Mouse (Mus musculus) CH12F3 (cell line): ENCODE measurements around the gene Tff3.

Experiments
- in situ Hi-C: fragments of 300-500 bp; cut with MboI; formaldehyde crosslinking; loops from 2 replicates; pipeline ENCODE4 v1.14.3; 2020; ENCODE audit warnings: low sequenced_read_pairs

Tff3 gene

DNA sequence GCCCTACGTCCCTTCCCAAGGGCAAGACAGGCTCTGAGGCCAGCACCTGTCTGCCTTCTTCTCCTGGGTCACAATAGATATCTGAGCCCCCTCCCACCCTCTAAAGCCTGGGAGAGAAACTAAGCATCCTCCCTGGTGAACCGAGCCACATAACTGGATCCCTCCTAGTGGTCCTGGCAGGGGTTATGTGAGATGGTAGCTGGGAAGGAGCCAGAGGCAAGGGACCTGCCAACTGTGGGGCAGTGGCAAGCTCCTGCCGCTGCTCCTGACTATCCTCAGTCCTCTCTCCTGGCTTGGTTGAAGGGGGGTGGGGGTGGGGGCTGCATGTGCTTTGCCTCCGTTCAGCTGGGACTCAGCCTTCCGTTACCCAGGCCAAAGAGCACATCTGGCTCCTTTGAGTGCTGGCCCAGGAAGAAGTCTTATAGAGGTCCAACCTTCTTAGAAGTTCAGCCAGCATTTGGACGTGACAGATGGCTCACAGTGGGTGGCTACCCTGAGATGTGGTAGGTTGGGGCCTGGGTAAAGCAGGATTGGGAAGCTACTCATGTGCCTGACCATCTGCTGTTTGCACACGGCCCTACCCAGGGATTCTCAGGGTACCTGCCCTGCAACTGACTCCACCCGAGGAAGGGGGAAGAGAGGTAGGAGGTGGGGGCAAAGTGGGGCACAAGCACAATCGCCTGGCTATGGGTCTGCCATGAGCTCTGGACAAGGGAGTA, 3.7 kb downstream of the Tff3 start:
- in situ Hi-C loops: no loop called here

DNA sequence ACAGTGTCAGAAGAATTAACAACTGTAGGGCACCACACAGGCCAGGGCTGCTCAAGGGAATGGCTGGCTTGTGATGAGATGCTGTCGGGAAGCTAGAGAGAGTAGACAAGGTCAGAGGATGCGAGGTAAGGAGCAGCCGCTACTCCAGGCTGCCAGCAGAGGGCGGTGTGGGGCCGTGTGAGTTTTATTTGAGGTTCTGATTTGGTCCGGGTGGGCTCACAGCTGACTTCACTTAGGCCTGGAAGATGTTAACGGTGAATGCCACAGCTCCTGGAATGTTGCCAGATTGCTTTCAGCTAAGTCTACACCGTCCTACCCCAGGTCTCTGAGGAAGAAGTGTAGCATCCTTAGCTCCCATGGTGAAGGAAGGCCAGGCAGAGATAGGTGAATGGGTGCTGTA, 7.5 kb downstream of the Tff3 start:
- in situ Hi-C loops: no loop called here

DNA sequence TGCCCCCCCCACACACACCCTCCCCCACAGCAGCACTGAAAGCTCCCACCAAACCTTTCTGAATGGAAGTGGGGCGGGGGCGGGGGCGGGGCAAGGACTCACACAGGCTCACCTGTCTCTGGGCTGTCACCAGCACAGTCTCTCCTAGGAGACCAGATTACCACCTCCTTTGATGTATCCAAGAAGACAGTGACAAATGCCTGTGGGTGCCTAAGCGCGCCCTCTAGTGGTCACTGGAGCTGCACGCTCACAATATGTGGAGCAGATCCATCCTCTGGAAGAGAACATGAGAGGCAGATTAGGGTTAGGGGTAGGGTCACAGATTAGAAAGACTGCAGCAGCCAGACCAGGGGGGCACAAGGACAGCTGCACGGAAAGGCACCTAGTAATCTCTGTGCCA, 10.0 kb downstream of the Tff3 start:
- in situ Hi-C loops: loop anchor here (5.0 kb wide), 1 partner anchor 102 kb away; no protein-coding TSS in a partner anchor

DNA sequence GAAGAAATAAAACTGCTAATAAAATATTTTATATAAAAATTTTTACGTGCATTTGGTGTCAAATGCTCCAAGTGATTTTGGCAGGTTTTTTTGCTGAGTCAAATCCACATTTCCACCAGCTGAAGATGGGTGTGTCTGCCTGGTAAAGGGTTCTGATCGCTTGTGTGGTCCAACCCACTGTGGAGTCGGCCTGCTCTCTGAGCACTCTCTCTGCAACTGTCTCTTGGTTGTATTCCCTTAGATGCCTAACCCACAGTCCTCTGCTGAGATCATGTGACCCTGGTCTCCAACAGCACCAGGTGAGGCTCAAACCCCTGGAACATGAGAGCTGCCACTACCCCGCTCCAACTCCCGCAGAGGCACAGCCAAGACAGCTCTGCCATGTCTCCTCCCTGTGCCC, 11.5 kb downstream of the Tff3 start:
- in situ Hi-C loops: loop anchor here (5.0 kb wide), 1 partner anchor 101 kb away; no protein-coding TSS in a partner anchor

DNA sequence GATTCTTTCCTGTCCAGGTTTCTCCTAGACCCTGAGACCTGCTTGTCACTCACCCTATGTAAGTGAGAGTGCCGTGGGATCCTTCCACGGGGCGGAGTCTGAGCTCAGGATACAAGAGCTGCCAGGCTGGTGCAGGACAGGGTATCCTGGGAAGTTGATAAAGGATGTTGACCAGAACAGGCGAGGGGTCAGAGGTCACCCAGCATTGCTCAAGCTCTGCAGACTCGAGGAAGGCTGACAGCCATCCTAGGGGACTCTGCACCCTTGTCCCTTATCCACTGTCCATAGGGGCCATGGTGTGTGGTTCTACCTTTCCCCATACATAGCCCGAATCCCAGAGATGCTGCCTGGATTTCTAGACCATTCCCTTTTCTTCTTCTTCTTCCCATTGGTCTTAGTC, 13.4 kb downstream of the Tff3 start:
- in situ Hi-C loops: loop anchor here (5.0 kb wide), 1 partner anchor 99 kb away; no protein-coding TSS in a partner anchor

DNA sequence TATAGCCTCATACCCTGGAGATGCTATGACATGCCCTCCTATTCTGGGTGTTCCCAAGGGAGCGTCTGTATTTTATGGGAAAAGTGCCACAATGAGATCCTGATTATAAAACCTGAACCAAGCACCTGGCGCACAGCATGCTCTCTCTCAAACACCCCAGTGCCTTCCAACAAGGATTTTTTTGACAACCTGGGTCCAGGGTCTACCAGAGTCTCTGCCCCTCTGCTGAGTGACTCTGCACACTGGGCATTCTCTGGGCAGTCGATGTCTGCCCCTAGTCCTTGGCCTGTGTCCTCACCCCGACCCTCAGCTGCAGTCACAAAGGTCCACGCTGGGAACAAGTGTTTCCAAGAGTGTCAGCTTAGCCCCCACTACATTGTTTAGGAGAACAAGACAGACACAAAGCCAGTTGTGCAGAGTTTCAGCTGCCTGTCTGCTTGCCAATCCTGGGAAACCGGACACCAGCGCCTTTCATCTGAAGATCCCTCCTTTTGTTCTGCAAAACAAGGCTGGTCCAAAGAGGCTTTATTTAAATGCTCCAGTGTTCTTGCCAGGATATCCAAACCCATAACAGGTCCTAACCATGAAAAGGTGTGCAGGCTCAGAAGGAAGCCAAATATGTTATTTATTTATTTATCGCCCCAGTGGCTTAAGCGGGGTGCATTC, 16.1 kb downstream of the Tff3 start:
- in situ Hi-C loops: no loop called here

DNA sequence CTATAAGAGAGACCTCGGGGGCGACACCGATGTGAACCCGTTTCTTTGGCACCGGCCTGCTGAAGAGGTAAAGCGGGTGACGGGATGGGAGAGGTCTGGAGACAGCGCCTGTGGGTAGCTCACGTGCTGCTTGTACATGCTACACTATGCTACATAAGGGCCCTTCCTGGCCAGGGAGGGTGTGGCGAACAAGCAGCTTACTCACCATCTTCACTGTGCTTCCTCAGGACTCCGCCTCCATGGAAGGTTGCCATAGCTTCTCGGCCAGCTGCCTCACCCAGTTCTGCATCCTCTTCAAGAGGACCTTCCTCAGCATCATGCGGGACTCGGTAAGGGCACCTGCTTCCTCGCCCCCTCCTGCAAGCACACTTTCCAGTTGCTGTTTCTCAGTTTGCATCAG, 21.1 kb downstream of the Tff3 start:
- in situ Hi-C loops: no loop called here

DNA sequence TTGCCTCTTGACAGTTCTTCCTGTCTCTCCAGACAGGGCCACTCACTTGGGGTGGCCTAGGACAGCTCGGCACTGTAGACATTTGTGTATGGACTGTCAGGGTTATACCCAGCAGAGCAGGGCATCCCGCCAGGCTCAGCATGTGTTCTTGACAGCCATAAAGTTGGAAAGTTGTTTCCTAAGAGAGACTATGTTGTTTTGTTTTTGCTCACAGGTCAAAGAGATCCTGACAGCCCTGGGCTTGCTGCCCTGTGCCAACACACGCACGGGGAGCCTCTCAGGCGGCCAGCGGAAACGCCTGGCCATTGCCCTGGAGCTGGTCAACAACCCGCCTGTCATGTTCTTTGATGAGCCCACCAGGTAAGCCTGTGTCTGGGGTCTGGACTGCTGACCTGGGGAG, 25.6 kb downstream of the Tff3 start:
- in situ Hi-C loops: no loop called here

DNA sequence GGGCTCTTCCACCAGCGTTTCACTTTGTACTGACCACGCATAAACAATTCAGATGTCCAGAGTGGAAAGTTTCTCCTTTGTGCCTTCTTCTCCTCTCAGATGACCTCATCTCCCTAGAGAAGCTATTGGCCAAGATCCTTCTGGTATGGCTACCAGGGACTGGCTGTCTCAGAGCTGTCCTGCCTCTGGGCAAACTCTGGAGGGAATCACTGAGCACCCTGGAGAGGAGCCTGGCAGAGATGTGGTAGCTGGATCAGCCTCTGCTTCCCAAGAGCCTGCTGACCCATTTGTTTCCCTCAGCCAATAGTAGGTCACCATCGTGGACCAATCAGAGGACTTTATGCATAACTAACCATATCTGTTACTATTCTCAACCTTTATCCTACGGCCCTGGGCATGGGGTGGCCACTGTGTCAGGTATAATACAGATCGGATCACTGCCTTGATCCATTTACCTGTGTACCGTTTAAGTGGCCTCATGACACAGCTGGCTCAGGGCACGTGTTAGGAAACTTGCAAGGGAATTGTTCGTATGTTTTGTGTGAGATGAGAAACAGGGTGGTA, 26.4 kb downstream of the Tff3 start:
- in situ Hi-C loops: no loop called here

DNA sequence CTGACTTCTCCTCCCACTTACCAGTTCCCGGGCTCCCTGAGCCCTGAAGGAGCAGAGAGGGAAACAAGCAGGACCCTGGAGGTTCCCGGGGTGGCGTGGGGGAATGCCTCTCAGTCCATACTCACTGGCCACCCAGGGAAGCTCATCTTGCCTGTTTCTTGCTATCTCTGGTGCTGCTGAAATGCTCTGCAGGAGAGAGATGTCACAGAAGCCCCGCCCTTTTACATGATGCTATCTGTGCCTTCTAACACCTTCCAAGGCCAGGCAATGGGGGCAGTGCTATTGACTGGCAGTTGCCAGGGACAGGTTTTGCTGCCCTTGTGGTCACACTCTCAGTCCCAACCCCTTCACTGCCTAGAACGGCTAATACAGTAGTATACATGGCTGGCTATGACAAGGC, 30.7 kb downstream of the Tff3 start:
- in situ Hi-C loops: no loop called here

DNA sequence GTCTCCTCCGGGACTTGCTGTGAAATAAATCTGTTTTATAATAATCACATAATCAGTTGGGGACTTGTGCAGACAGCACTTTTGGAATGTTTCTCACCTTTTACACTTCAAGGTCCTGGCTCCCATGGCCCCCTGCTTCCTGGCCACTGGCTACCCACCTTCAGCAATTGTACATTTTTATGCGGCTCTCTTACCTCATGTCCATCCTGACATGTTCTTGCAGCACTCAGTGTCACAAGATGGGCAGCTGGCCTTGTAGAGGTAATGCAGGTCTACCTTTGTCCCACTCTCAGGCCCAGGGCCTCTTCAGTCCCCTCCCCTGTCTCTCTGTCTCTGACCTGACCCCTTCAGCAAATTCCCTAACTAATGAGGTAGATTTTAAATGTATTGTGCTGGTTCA, 32.6 kb downstream of the Tff3 start:
- in situ Hi-C loops: no loop called here

DNA sequence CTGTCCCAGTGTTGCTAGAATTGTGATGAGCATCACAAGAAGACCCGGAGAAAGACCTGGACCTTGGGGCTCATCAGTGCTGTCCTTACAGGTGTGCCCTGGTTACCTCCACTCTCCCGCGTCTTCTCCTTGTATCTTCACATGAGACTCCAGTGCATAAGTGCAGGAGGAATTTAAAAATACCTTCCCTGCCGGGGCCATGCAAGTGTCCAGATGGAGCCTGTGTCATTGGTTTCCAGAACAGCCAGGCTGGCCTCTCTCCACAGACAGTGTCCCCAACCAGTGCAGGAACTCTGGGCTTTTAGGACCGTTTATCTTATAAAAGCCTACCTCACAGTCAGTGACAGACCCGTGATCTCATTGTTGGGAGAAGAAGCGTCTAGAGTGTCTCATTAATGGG, 33.9 kb downstream of the Tff3 start:
- in situ Hi-C loops: no loop called here

DNA sequence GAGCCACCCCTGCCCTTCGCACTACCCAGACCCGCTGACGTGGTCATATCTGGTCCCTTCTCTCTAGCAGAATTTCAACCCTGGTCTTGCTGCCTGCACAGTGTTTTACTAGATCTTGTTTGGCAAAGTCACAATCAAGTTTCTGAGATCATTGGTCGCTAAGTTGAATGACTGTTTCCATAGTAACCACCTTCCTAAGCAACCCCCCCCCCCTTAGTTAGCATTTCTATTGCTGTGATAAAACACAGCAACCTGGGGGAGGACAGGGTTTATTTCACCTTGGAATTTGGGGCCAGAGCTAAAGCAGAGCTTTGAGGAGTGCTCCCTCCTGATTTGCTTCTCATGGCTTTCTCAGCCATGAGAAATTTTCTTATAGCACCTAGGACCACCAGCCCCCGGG, 34.7 kb downstream of the Tff3 start:
- in situ Hi-C loops: no loop called here

DNA sequence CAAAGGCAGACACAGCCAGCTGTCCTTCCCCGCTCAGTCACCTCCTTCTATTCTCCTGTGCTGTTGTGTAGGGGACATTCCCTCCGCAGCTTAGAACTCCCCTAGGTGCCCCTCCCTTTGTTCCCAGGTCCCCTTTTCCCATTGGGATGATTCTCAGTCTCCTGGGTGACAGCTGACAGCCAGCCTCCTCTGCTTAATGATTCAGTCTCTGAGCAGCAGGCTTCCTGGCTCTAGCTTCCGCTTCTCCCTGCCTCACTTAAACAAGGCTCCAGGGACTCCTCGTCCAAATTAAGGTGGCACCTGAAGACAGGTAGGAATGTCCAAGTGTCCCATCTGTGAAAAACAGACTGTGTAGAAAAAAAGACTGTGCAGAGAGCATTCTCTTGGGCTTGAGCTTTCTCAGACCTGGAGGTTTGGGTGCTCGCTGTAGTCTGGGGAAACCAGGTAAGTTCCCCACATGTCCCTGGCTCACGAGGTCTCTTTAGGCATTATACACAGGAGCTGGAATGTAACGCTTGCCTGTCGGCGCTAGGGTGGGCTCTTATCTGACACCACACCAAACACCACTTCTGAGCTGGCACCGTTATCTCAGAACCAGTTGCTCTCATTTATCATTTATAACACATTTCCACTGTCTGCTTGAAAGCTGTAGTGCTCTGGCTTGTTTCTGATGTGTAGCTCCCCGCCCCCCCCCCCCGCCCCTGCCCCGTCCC, 38.3 kb downstream of the Tff3 start:
- in situ Hi-C loops: no loop called here

DNA sequence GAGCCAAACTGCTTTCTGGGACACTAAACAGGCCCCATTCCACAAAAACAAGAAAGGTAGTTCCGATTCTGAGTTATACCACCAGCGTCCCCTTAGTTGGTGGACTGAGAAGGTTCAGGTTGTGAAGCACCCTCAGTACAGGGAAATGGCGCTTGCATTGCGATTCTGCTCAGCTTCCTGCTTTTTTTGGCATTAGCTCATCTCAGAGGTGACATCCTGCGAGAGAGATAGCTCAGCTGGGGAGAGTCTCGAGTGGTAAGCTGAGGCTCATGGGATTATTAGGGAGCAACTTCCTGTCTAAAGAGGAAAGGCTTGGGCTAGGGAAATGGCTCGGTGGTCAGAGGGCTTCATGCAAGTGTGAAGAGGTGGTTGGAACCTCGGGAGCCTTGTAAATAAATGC, 39.6 kb downstream of the Tff3 start:
- in situ Hi-C loops: no loop called here

DNA sequence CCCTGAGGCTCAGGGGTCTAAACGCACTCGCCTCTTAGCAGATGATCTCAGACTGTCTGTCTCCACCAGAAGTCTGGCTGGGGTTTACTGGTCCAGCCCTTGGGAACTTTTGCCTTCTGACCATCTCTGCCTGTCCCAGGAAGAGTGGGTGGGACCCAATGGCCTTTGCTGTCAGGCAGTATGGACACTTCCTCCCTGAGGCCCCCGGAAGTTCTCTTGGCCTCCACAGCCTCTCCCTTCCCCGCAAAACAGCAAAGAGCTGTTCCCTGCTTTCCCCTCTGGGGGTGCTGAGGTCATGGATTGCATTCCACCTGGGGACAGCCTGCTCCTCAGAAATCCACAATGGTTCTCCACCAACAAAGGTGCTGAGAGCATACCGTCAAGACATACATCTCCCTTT, 40.7 kb downstream of the Tff3 start:
- in situ Hi-C loops: no loop called here

DNA sequence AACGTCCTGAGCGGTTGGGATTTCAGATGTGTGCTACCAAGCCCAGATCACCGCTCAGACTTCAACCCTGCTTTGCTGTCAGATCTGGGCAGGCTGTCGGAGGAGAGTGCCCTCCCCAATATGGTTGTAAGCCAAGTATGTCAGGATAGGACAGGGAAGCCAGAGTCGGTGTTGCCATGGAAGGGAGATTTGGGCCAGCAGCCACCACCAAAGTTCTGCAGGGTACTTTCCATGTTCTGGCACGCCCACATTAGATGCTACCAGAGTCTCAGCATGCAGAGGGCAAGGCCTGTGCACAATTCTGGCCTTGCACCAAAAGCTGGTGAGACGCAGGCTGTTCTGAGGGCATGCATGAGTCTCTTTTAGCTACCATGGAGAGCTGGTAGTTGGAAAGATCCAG, 43.2 kb downstream of the Tff3 start:
- in situ Hi-C loops: no loop called here

DNA sequence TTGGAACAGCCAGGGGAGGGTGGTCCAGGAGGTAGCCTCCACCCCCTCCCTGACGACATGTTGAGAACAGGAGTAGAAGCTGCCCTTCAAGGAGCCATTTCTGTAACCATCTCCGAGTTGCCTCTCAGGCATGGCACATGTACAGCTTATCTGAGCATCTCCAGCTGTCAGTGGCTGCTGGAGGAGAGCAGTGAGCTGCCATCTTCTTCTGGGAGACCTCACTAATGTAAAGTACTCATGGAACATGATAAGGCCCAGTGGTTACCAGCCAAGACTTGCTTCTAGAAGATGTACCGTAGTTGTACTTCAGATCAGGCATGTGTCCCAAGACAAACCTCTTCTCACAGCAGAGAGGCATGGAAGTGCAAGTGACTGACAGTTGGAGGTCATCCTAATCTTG, 43.9 kb downstream of the Tff3 start:
- in situ Hi-C loops: no loop called here

DNA sequence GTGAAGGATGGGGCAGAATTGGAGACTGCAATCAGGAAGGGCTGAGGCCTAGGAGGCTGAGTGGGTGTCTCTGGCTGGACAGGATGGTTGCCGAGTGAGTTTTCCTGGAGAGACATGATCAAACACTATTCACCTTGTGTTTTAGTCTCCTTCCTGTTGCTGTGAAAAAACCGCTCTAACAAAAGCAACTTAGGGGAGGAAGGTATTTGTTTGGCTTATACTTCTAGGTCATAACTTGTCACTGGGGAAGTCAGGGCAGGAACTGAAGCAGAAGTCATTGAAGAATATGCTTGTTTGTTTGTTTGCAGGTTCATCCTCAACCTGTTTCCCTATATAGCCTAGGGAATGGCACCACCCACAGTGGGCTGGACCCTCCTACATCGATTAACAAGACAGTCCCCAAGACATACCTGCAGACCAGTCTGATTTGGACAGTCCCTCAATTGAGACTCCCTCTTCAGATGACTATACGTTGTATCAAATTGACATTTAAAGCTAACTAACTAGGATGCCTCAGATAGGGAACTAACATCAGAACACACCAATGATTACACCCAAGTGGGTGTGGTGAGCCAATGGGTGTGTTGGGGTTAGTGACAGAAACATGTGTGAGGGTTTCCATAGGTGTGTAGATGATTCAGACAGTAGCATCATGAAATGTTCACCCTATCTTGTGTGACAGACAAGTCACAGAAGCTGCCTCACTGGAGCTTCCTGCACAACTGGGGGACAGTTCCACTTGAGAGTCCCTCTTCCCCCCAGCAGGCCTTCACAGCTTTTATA, 47.0 kb downstream of the Tff3 start:
- in situ Hi-C loops: no loop called here

DNA sequence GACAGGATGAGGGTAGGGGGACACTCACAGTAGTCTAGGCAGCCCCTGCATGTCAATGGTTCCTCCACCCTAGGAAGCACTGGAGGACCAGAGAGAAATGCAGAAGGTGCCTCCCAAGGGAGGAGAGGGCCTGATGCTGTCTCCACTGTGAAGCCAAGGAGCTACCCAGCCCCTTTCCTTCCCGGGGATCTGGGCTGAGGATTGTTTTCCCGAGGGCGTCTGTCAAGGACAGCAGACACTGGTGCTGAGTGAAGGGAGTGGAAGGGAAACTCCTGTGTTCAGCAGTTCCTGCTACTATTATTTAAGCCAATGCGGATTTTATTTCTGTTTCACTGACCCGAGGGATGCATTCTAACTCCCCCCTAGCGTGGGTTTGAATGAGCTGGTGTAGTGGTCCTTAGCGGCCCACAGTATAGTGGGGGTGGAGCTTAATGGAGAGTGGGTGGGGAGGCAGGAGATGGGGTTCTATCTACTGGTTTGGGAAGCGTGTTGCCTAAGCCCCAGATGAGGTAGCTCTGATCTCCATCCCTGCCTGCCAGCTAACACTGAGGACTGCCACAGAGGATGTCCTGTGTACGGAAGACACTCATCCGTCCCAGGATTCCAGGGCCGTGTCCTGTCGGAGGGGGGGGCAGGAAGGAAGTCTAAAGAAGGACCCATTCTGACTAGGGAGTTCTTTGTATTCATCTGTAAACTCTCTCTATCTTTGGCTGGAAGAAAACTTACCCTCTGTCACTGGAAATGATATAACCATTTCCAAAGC, 50.2 kb downstream of the Tff3 start:
- in situ Hi-C loops: no loop called here
